Mouse (Mus musculus) brain, embryonic 18.5 days (tissue): Measurements from ENCODE around the gene Olfr867.

Experiments used
- DNase-seq: peaks from one replicate; pipeline ENCODE4 v3.0.0-alpha.2; 2012; ENCODE audit warnings: low read depth, low spot score

Gene Olfr867

GRCm38 (mm10) chr9:20057462-20057861 lies at the start of gene Olfr867:
Olfr867 (minus strand) TSS chr9:20057562.
- DNase-seq = no peak

GRCm38 (mm10) chr9:20098326-20098725 lies 41.0 kb upstream of the Olfr867 start, which contains the start of gene Olfr868:
Olfr868 (plus strand) TSS chr9:20098626.
- DNase-seq = no peak

GRCm38 (mm10) chr9:20073523-20074177 lies 16.3 kb upstream of the Olfr867 start:
- DNase-seq = no peak

- DNase-seq = no peak
Observed at GRCm38 (mm10) chr9:20071291-20071690, 13.9 kb upstream of the Olfr867 start.

- DNase-seq = no peak
Observed at GRCm38 (mm10) chr9:20070236-20070635, 12.9 kb upstream of the Olfr867 start.

GRCm38 (mm10) chr9:20047964-20048363 lies 9.4 kb downstream of the Olfr867 start:
- no peak for DNase-seq

GRCm38 (mm10) chr9:20027935-20028334 lies 29.4 kb downstream of the Olfr867 start, which contains the start of gene Olfr866:
Olfr866 (minus strand) TSS chr9:20028035.
- no peak for DNase-seq
